Mouse (Mus musculus) heart, postnatal 0 days (tissue): ENCODE measurements around the gene S1pr5.

Experiments
- CTCF ChIP-seq: IDR thresholded peaks from 2 replicates; pipeline ENCODE4 v1.5.1; 2016; ENCODE audit warnings: antibody characterized with exemption, control low read depth, low read depth
- EP300 ChIP-seq: IDR thresholded peaks from 2 replicates; pipeline ENCODE4 v1.6.1; 2016; ENCODE audit warnings: antibody characterized with exemption, low read depth

DNA sequence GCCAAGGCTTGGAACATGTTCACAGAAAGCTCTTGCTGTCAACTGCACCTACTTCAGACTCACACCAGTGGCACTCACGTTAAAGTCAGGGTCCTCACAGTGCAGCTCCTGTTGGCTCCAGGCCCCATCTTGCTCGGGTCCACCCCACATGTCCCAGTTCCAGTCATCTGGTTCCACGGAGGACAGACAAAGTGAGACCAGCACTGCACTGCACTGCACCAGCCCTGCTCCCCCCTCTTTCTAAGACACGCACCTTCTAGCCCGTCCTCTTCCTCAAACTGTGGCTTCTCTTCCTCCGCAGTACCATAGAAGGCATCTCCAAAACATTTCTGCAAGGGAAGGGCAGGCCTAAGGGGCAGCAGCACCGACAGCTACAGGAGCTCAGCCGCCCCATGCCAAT, 28.1 kb upstream of the S1pr5 start:
- TF ChIP-seq EP300: no peak
- no peak for TF ChIP-seq CTCF
